Mouse (Mus musculus): ENCODE results near the gene Crb3.
"Not testable (repeated sequence)": the region's sequence is repeated elsewhere in the genome, so short reads cannot be mapped to it uniquely, and the experiment has no call there.

The Crb3 gene

GRCm38 (mm10) chr17:57058891-57059485, at the start of gene Crb3:
Crb3 (plus strand) TSS chr17:57059105.
- DNase-seq = peak; percentile 96

- DNase-seq = no peak
Measured at GRCm38 (mm10) chr17:57010911-57011235, 48.0 kb upstream of the Crb3 start.

GRCm38 (mm10) chr17:57011236-57012141, 47.4 kb upstream of the Crb3 start, which contains the start of the genes Gtf2f1 and Gm17949:
Gtf2f1 (minus strand) TSS chr17:57011288.
Gm17949 (plus strand) TSS chr17:57011469.
- DNase-seq = peak; percentile 100

GRCm38 (mm10) chr17:57012245-57012795, 46.6 kb upstream of the Crb3 start:
- peak; percentile 93 for DNase-seq

GRCm38 (mm10) chr17:57019693-57020092, 39.2 kb upstream of the Crb3 start:
- no peak for DNase-seq

- no peak for DNase-seq
Measured at GRCm38 (mm10) chr17:57020960-57021359, 37.9 kb upstream of the Crb3 start.

GRCm38 (mm10) chr17:57027471-57027870, 31.4 kb upstream of the Crb3 start:
- no peak for DNase-seq

- peak; percentile 94 for DNase-seq
Measured at GRCm38 (mm10) chr17:57029691-57030090, 29.2 kb upstream of the Crb3 start.

GRCm38 (mm10) chr17:57030931-57031660, 27.8 kb upstream of the Crb3 start, which contains the start of gene Khsrp:
Khsrp (minus strand) TSS chr17:57031522.
- peak; percentile 96 for DNase-seq

- DNase-seq = peak; percentile 100
Measured at GRCm38 (mm10) chr17:57031661-57032420, 27.1 kb upstream of the Crb3 start.

GRCm38 (mm10) chr17:57032854-57033253, 26.1 kb upstream of the Crb3 start:
- no peak for DNase-seq

GRCm38 (mm10) chr17:57038978-57039377, 19.9 kb upstream of the Crb3 start:
- no peak for DNase-seq

GRCm38 (mm10) chr17:57041554-57041953, 17.4 kb upstream of the Crb3 start, which contains the start of gene Slc25a41:
Slc25a41 (minus strand) TSS chr17:57041654.
- no peak for DNase-seq

GRCm38 (mm10) chr17:57047406-57047805, 11.5 kb upstream of the Crb3 start:
- DNase-seq = no peak

GRCm38 (mm10) chr17:57048816-57049215, 10.1 kb upstream of the Crb3 start:
- DNase-seq = no peak

- not testable (repeated sequence) for DNase-seq
Measured at GRCm38 (mm10) chr17:57051679-57052078, 7.2 kb upstream of the Crb3 start.

- no peak for DNase-seq
Measured at GRCm38 (mm10) chr17:57056246-57056645, 2.7 kb upstream of the Crb3 start.

- peak; percentile 98 for DNase-seq
Measured at GRCm38 (mm10) chr17:57059486-57059977, 627 bp downstream of the Crb3 start, which contains the start of gene Slc25a23. Slc25a23 (minus strand) TSS chr17:57059863.

- peak; percentile 100 for DNase-seq
Measured at GRCm38 (mm10) chr17:57060231-57060801, 1.4 kb downstream of the Crb3 start.

- DNase-seq = peak; percentile 91
Measured at GRCm38 (mm10) chr17:57061069-57061468, 2.2 kb downstream of the Crb3 start.

- peak; percentile 91 for DNase-seq
Measured at GRCm38 (mm10) chr17:57062011-57062521, 3.2 kb downstream of the Crb3 start.

Measured in heart, adult 11 months (tissue).